Mouse (Mus musculus) embryonic facial prominence, embryonic 10.5 days (tissue): ENCODE results near the gene Trappc5. TPM values are rescaled to one million over a fixed set of nuclear protein-coding genes. Genes with fewer than 3 reads are reported as not detected.

Experiments used
- DNase-seq: peaks from one replicate; pipeline ENCODE4 v3.0.0-alpha.2; 2017; ENCODE audit warnings: low spot score
- H3K27ac ChIP-seq: fragments of 300-500 bp; sonication (generic); replicated peaks from 2 replicates; pipeline ENCODE4 v1.5.1; 2016; ENCODE audit warnings: mild to moderate bottlenecking
- H3K27me3 ChIP-seq: fragments of 300-500 bp; sonication (generic); replicated peaks from 2 replicates; pipeline ENCODE4 v1.6.1; 2016; ENCODE audit warnings: low read depth, mild to moderate bottlenecking; ENCODE audit not compliant: poor library complexity, severe bottlenecking
- H3K36me3 ChIP-seq: fragments of 300-500 bp; sonication (generic); replicated peaks from 2 replicates; pipeline ENCODE4 v1.6.1; 2016; ENCODE audit warnings: mild to moderate bottlenecking, moderate library complexity
- H3K4me1 ChIP-seq: fragments of 300-500 bp; sonication (generic); 2 replicates; pipeline ENCODE4 v1.6.1; 2016
- H3K4me3 ChIP-seq: fragments of 300-500 bp; sonication (generic); 2 replicates; pipeline ENCODE4 v1.5.1; 2016; ENCODE audit warnings: mild to moderate bottlenecking, moderate library complexity
- H3K9me3 ChIP-seq: fragments of 300-500 bp; sonication (generic); 2 replicates; pipeline ENCODE4 v1.6.1; 2016; ENCODE audit warnings: mild to moderate bottlenecking
- WGBS: fragments of 180-500 bp; shearing (Covaris S2); methylation state at CpG from one replicate; pipeline ENCODE4 v1.1.7; 2016; 5-methylcytosine and 5-hydroxymethylcytosine counted together
- polyA plus RNA-seq: library from polyadenylated mRNA; unstranded; fragments of >200 nt; fragmentation: Nextera tagmentation; extraction: Ambion mirVana; gene quantifications from 2 replicates; pipeline ENCODE4 v1.2.1, GENCODE M21; 2016

Trappc5 gene
- polyA plus RNA-seq, 1 experiment from 2014 or later: 44.6 TPM

GRCm38 (mm10) chr8:3717321-3717954 lies 41.3 kb downstream of the Trappc5 start:
- H3K27ac ChIP-seq: no peak overlapping the region
- WGBS: 87% methylated on average over 12 of the region's 12 CpGs
- no peak for DNase-seq
- no peak overlapping the region for H3K4me3 ChIP-seq
- H3K27me3 ChIP-seq: no peaks in the 10 kb centered on the region
- H3K4me1 ChIP-seq: no peaks in the 10 kb centered on the region
- H3K9me3 ChIP-seq: 0 out of 2 replicates have a peak, but pooled peaks cover 2% of the 10 kb centered on the region
- no peaks in the 10 kb centered on the region for H3K36me3 ChIP-seq

- Histone ChIP-seq H3K36me3 (no peaks in the 10 kb centered on the region), H3K27me3 (no peaks in the 10 kb centered on the region), H3K4me1 (no peaks in the 10 kb centered on the region), H3K27ac (no peak overlapping the region), H3K4me3 (no peak overlapping the region), H3K9me3 (0 out of 2 replicates have a peak, but pooled peaks cover 6% of the 10 kb centered on the region)
- WGBS: 14% methylated on average over 14 of the region's 14 CpGs
- peak; percentile 72 for DNase-seq
These were observed 42.5 kb downstream of the Trappc5 start for GRCm38 (mm10) chr8:3718559-3718958.

- WGBS: 78% methylated on average over 5 of the region's 5 CpGs
- no peaks in the 10 kb centered on the region for H3K27me3 ChIP-seq
- no peaks in the 10 kb centered on the region for H3K36me3 ChIP-seq
- no peak within 1 kb of the TSS for H3K4me3 ChIP-seq
- H3K4me1 ChIP-seq: no peaks in the 10 kb centered on the region
- H3K27ac ChIP-seq: no peak within 1 kb of the TSS
- H3K9me3 ChIP-seq: 0 out of 2 replicates have a peak, but pooled peaks cover 6% of the 10 kb centered on the region
- DNase-seq: no peak
These were observed 44.5 kb downstream of the Trappc5 start, which contains the start of gene Clec4g for GRCm38 (mm10) chr8:3720551-3720950. Gene Clec4g, minus strand, starts transcription at chr8:3720651.

- Histone ChIP-seq H3K4me3 (no peak overlapping the region), H3K9me3 (0 out of 2 replicates have a peak, but pooled peaks cover 6% of the 10 kb centered on the region), H3K36me3 (no peaks in the 10 kb centered on the region), H3K27ac (no peak overlapping the region), H3K4me1 (no peaks in the 10 kb centered on the region), H3K27me3 (no peaks in the 10 kb centered on the region)
- 57% methylated on average over 1 of the region's 1 CpGs for WGBS
- no peak for DNase-seq
These were observed 44.9 kb downstream of the Trappc5 start for GRCm38 (mm10) chr8:3721041-3721440.

Other genes starting within 250 kb of the Trappc5 start
- gene Pex11g, start 208.6 kb upstream of the Trappc5 start, polyA plus RNA-seq: 4.1 and 4.8 TPM in 2 replicates
- 0.10 TPM in 1 of 2 replicates, not detected in the other for gene Tex45, start 205.4 kb upstream of the Trappc5 start, polyA plus RNA-seq
- gene Zfp358, start 183.2 kb upstream of the Trappc5 start, polyA plus RNA-seq: 68.4 and 70.8 TPM in 2 replicates
- gene Mcoln1, start 175.8 kb upstream of the Trappc5 start, polyA plus RNA-seq: 63.2 and 65.0 TPM in 2 replicates
- 20.7 and 24.8 TPM in 2 replicates for gene Pnpla6, start 160.9 kb upstream of the Trappc5 start, polyA plus RNA-seq
- gene C330021F23Rik, start 108.3 kb upstream of the Trappc5 start, polyA plus RNA-seq: 6.8 and 7.1 TPM in 2 replicates
- gene Camsap3, start 89.0 kb upstream of the Trappc5 start, polyA plus RNA-seq: 9.5 and 10.9 TPM in 2 replicates
- gene Xab2, start 55.0 kb upstream of the Trappc5 start, polyA plus RNA-seq: 75.5 and 77.6 TPM in 2 replicates
- 85.2 and 88.9 TPM in 2 replicates for gene Pet100, start 54.8 kb upstream of the Trappc5 start, polyA plus RNA-seq
- 1.1 and 1.7 TPM in 2 replicates for gene Pcp2, start 50.8 kb upstream of the Trappc5 start, polyA plus RNA-seq
- gene Stxbp2, start 45.3 kb upstream of the Trappc5 start, polyA plus RNA-seq: 41.9 and 42.0 TPM in 2 replicates
- gene Retn, start 20.5 kb upstream of the Trappc5 start, polyA plus RNA-seq: 0.24 and 0.39 TPM in 2 replicates
- gene Mcemp1, start 10.5 kb upstream of the Trappc5 start, polyA plus RNA-seq: 0.12 TPM in 1 of 2 replicates, not detected in the other
- gene Fcor, start 3.9 kb upstream of the Trappc5 start, polyA plus RNA-seq: 7.3 and 8.2 TPM in 2 replicates
- 0.32 and 0.36 TPM in 2 replicates for gene Fcer2a, start 17.9 kb downstream of the Trappc5 start, polyA plus RNA-seq
- 0.16 and 0.20 TPM in 2 replicates for gene Clec4g, start 44.4 kb downstream of the Trappc5 start, polyA plus RNA-seq
- not detected in 2 replicates for gene Cd209a, start 72.7 kb downstream of the Trappc5 start, polyA plus RNA-seq
- gene Cd209e, start 178.0 kb downstream of the Trappc5 start, polyA plus RNA-seq: not detected in 2 replicates
- gene Cd209d, start 202.3 kb downstream of the Trappc5 start, polyA plus RNA-seq: not detected in 2 replicates